Mouse (Mus musculus) cerebellum, postnatal 10 days (tissue): Measurements from ENCODE around the gene Sowahb.
A peak's percentile ranks its signal among the peaks of the same experiment; 100 is the strongest.
"Not testable (repeated sequence)": the region's sequence is repeated elsewhere in the genome, so short reads cannot be mapped to it uniquely, and the experiment has no call there.

ENCODE experiments used
- DNase-seq, 2 experiments: peaks; one replicate each; pipeline ENCODE4 v3.0.0; 2021; ENCODE audit warnings: mixed read lengths in 2 of 2

The Sowahb gene

GRCm38 (mm10) chr5:93042831-93043687 is 1.8 kb downstream of the Sowahb start:
- DNase-seq, result peak; percentile 32 to 52

DNA sequence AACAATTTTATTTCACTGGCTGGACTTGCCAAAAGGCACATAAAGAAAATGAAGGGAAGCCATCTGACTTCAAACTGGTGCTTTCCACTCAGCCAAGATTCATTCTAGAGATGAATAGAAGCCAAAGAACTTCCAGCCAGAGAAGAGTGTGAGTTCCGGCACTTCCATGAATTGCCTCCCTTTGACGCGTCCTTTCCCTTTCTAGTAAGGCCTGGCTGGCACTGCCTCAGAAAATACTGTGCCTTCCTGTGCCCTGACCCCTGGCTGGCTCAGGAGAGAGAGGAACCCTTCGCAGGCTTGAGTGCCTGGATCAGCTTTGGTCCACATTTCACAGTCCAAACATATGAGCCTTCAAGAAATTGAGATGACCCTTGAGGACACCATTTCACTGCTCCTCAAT is 2.8 kb downstream of the Sowahb start:
- no peak for DNase-seq

GRCm38 (mm10) chr5:93041276-93041675 is 3.5 kb downstream of the Sowahb start:
- DNase-seq, result no peak

DNA sequence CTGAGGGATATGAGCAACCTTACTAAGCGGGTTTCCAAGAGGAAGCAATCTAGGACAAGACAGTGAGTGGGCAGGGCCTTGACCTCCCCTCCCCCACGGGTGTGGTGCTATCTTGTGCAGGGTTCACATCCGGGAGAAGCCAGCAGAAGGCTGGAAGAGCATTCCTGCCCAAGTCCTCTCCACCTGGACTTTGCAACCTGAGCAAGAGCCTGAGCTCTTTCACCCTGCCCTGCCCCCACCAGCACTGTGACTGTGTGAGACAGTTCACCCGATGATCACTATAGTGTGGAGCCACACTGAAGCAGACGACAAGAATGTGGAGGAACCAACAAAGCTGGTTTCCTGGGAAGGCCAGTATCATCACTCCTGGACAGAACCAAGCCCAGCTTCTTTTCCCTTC is 4.7 kb downstream of the Sowahb start:
- DNase-seq, result peak in 1 of 2 experiments; percentile 36

DNA sequence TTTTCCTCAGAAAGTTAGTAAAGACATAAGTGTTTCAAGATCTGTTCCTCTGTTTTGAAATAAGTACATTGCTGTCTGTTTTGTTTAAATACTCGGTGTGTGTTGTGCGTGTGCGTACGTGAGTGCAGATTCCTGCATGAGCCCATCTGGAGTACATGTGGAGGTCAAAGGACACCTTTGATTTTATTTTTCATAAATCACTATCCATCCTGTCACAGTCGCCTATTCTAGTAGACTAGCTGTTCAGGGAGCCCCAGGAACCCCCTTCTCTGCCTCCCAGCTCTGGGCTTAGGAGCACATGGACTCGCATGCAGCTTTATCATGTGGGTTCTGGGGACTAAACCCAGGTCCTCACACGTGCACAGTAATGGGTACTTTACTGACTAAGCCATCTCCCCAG is 8.6 kb downstream of the Sowahb start:
- no peak for DNase-seq

- DNase-seq, result no peak
These were observed 9.5 kb downstream of the Sowahb start for GRCm38 (mm10) chr5:93035285-93035684.

DNA sequence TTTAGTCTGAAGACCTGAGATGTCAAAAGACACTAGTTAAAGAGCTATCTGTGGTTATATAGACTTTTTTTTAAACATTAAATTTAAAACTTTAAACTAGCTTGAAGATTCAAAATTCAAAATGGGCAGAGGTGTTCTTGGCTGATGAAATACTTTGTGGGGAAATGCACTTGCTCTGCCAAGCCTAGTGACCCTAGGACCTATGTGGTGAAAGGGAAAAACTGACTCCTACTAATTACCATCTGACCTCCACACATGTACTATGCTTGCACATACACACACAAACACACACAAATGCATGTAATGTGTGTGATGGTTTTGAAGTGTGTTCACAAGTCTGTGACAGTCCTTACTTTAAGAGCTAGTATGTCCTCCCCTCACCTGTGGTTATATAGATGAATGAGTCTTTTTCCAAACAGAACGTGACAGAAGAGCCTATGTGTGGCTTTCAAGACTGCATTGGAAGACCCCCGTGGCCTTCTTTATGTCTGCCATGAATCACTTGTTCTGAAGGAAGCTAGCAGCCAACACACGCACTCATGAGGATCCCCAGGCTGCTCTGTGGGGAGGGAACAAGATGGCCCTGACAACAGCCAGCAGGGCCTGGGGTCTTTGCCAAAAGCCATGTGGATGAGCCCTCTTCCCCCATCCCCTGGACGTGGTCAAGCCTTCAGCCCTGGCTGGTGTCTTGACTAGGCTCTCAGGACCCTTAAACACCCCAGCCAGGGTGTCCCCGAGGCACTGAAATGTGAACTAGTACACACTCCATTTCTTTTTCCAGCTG is 11.5 kb downstream of the Sowahb start:
- DNase-seq, result peak in 1 of 2 experiments; percentile 30

GRCm38 (mm10) chr5:93032621-93033020 is 12.2 kb downstream of the Sowahb start:
- DNase-seq, result no peak

DNA sequence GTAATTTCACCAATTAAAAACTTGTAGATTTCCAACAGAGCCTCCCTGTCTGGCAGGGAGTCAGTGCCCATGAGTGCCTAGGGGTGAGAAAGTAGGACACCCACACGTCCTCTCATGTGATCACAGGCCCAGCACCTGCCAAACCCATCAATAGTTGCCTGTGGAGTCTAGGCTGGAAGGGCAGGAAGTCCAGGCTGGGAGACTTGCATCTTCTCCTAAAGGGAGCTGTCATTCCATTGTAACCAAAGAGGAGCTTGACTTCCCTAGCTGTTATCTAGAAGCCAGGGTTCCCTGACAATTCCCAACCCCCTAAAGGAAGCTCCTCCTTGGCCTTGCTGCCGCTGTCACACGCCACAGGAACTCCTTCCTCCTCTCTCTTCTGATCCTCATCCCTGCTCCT is 14.0 kb downstream of the Sowahb start:
- no peak for DNase-seq

DNA sequence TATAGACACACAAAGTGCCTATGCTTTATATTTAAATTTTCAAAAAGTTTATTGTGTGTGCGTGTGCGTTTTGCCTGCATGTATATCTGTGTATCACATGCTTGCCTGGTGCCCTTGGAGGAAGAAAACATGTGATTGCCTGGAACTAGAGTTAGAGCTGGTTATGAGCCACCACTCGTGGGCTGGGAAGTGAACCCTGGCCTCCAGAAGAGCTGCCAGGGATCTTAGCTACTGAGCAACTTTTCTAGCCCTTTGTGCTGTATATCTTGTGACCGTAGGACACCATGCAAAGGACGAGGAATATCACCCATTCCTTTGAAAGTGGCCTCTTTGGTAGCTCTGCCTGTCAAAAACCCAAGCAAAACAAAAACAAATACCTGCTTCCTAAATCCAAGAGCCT is 14.4 kb downstream of the Sowahb start:
- DNase-seq, result no peak

- no peak for DNase-seq
These were observed 17.6 kb downstream of the Sowahb start for GRCm38 (mm10) chr5:93027120-93027675.

- no peak for DNase-seq
These were observed 18.2 kb downstream of the Sowahb start for GRCm38 (mm10) chr5:93026437-93027119.

DNA sequence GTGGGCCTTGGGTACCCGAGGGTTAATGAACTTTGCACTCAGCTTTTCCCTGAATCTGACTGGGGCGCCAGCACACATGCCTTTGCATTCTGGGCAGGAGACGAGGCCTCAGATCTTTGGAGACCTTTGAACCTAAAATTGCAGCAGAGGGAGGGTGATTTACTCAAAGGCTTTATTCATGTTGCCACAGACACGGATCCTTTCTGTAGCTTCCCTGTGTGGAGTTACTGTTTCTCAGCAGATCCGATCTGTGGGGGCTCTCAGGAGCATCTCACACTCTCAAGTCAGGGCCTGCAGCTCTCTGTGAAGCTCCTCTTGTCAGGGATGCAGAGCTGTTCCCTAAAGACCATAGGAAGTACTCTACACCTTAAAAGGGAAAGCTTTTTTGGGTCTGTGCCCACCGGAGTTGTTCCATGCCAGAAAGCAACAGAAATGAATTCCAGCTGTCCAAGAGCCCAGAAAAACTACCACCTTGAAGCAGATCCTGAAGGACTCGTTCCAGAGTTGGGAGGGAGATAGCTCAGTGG is 20.0 kb downstream of the Sowahb start:
- peak; percentile 50 to 56 for DNase-seq

GRCm38 (mm10) chr5:93022126-93022797 is 22.6 kb downstream of the Sowahb start:
- no peak for DNase-seq

DNA sequence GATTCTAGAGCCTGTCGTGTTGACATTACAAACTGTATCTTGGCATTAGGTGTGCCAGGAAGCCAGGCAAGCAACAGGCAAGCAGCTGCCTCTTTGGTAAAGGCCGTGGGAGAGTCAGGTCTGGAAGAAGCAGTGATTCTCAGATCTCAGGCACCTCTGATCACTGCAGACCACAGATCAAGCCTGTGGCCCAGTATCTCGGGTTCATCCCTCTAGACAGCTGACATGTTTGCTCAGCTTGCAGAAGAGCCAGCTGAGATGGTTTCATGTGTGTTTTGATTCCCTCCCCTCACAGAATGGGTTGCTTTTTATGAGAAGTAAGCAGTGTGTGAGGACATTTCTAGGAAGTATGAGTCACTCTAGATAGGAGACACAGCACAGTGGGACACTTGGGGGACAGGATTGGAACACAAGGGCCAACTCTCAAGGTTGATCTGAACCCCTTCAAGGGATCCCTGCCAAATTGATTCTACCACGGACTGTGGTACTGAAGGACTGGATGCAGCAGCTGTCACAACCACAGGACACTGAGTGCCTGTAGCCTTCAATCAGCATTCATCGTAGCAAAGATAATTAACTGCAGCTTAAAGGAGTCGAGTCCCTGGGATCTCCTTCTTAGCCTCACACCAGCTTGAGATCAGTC is 24.7 kb downstream of the Sowahb start:
- peak; percentile 53 to 65 for DNase-seq

DNA sequence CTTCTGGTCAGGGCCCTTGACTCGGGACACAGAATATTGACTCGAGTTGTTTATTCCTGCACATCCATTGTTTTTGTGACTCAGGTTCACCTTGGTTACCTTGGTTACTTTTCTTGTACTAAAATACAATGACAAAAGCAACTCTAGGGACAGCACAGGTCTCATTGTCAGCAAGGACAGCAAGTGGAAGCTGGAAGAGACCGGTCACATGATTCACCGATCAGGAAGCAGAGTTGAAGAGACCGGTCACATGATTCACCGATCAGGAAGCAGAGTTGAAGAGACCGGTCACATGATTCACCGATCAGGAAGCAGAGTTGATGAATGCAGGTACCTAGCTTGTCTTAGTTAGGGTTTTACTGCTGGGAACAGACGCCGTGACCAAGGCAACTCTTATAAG is 25.6 kb downstream of the Sowahb start:
- not testable (repeated sequence) for DNase-seq

DNA sequence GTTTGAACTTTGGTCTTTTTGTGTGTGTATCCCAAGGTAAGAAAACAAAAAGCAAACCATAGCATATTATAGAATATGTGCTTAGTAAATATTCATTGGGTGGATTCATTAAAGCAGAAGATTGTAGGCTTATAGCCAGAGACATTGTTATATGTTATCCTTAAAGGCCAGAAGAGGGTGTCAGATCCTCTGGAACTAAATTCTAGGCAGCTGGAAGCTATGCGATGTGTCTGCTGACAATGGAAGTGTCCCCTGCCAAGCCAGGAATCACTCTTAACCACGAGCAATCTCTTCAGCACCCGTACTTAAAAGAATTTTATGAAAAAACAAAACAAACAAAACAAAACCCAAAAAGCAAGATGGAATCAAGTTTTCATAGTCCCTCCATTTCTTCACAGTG is 27.1 kb downstream of the Sowahb start:
- DNase-seq, result no peak

- no peak for DNase-seq
These were observed 36.6 kb downstream of the Sowahb start for GRCm38 (mm10) chr5:93008256-93008655.

- peak; percentile 20 to 34 for DNase-seq
These were observed 38.9 kb downstream of the Sowahb start for GRCm38 (mm10) chr5:93005815-93006341.

DNA sequence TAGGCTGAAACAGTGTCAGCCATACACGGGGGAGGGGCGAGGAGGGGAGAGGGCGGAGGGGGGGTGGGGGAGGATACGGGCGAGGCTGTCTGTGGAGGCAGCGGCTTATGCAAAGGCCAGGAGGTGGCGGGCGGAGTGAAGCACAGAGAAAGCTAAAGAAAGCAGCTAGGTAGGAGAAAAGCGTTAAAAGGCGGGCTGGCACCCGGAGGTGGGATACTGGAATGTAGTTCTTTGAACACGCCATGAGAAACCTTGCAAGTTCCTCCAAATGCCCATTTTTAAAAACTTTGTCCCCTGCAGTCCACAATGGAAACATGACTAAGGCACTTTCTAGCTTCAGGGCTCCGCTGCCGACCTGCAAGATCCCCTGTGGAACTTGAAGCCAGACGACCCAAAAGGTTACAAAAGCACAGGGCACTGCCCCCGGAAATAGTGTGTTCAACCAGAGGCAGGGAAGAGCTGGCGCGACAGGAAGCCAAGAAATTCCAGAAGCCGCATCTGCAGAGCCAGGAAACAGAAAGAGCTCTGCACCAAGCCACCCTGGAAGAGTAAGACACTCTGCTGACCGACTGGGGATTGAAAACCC is 39.5 kb downstream of the Sowahb start:
- DNase-seq, result peak; percentile 38 to 47

DNA sequence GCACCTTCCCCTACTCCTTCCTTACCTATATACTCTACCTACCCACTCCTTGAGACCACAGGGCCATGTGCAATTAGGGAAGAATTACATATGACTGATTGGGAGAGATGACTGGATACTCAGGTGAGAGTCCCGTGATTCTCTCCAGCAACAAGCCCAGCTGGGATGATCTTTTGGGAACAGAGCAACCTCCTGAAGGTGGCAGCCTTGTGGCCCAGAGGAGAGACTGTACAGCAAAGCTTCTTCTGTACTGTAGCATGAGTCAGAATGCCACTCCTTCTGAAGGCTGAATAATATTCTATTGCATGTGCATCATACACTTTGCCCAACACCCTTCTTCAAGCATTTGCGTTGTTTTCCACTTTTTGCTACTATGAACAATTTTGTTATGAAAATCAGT is 42.2 kb downstream of the Sowahb start:
- no peak for DNase-seq
